Mouse (Mus musculus): ENCODE results near the gene Rack1.

- TF ChIP-seq CTCF (IDR thresholded peaks at IDR 0.05; ENCODE audit: low read depth, low read length) (no peak), POLR2AphosphoS5 (IDR thresholded peaks at IDR 0.05; ENCODE audit: insufficient replicate concordance, low read depth, low read length) (no peak), GATA1 (IDR thresholded peaks at IDR 0.05; ENCODE audit: borderline replicate concordance, low read length) (no peak), GATA2 (IDR thresholded peaks at IDR 0.05; ENCODE audit: borderline replicate concordance, low read depth, low read length) (no peak), TAL1 (conservative IDR thresholded peaks at IDR 0.05; ENCODE audit: low read depth, low read length) (no peak)
Measured at GRCm38 (mm10) chr11:48797287-48797686, 2.8 kb upstream of the Rack1 start.

Data from G1E (cell line).